Mouse (Mus musculus): ENCODE results near the gene Cdk5rap1.

DNA sequence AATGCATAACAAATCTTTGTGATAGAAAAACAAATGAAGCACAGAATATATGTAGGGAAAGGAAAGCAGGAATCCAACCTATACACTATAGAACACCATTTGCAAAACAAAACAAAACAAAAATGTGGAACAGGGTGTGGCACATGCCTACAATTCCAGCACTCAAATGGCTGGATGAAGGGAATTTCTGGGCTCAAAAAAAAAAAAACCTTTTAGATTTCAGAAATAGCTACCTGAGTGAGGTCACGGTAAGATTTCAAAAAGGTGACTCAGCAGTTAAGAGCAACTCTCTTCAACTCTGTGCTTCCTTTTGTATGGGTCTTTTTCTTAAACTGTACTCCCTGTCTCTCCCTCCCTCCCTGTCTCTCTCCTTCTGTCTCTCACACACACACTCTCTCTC lies 34.6 kb downstream of the Cdk5rap1 start:
- TF ChIP-seq TBP (conservative IDR thresholded peaks at IDR 0.05; ENCODE audit: low read depth, low read length) (no peak), MXI1 (IDR thresholded peaks at IDR 0.05; ENCODE audit: low read depth, low read length) (no peak), KAT2A (IDR thresholded peaks at IDR 0.05; ENCODE audit: insufficient replicate concordance, low read length) (no peak), POLR2A (IDR thresholded peaks at IDR 0.05; ENCODE audit: low read depth, low read length) (no peak), MYC (IDR thresholded peaks at IDR 0.05; ENCODE audit: low read depth, low read length) (no peak), CTCF (conservative IDR thresholded peaks at IDR 0.05 in 1 of 2, IDR thresholded peaks at IDR 0.05 in 1 of 2; ENCODE audit: low read depth in 2 of 2, low read length in 2 of 2) (no peak), NRF1 (IDR thresholded peaks at IDR 0.05; ENCODE audit: low read depth, low read length) (no peak), CHD2 (IDR thresholded peaks at IDR 0.05; ENCODE audit: low read length) (no peak), MAX (IDR thresholded peaks at IDR 0.05; ENCODE audit: low read length) (no peak)
